Mouse (Mus musculus): ENCODE data around the gene Dagla. TPM values are rescaled to one million over a fixed set of nuclear protein-coding genes. Genes with fewer than 3 reads are reported as not detected.
A peak's percentile ranks its signal among the peaks of the same experiment; 100 is the strongest.

The Dagla gene
- polyA plus RNA-seq, 1 experiment from 2014 or later: 0.17 TPM

DNA sequence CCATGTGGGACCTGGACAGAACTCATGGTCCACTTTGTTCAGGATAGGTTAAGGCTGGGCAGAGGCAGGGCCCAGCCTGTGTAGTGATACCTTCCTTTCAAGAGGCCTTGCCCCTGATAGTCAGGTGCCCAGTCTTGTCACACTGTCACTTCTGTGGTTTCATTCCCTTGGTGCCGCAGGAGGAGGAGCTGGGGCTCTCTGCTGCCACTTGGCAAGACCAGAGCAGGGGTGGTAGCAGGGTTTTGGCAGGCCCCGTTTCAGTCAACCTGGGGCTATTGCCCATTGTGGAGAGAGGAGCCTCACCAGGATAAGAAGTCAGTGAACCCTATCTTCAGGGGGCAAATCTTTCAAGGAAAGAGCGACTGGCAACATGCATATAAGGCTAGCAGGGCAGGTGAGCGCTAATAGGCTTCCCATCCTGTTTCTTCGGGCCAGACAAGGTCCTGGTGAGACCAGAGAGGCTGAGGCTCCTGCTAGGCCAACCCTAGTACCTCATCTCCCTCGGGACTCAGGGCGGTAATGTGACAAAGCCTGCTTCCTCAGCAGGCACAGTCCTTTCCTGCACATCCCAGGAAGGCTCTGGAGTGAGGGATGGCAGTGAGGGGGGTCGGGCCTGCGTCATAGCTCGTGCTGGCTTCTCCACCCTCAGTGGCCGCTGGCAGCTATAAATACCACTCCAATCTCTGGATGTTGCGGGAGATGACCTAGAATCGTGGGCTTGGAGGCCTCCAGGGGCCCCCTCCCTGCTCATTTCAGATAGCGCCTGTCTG lies 23.7 kb downstream of the Dagla start:
- no peak for DNase-seq (ENCODE audit: low spot score)

- no peak for DNase-seq (ENCODE audit: low spot score)
These were observed 25.0 kb downstream of the Dagla start for GRCm38 (mm10) chr19:10279668-10280067.

DNA sequence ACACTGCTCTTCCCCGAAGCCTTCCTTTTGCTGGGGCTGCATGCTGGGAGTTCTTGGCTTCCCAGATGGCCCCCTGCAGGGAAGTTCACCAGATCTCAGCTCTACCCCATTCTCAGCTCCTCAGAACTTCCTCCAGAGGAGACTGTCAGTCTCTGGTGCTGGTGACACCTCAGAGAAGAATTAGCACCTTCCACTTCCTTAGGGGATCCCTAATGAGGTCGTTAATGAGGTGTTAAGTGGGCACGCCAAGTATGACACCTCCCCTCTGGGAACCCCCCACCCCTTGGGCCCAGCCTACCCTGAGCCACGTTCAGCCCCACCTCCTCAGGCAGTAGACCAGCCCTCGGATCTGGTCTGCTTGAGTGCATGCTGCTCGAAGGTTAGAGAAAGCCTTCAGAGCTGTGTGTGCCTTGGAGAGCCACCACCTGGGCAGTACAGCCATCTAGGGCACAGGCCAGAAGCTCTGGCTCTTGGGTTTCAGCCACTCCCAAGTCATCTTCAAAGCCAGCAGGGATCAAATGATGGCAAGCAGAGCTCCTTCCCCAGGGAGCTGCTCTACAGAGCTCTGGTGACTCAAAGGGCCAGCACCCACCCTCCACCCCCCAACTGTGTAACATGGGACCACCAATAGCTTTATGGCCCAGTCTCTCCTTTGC lies 25.9 kb downstream of the Dagla start:
- no peak for DNase-seq (ENCODE audit: low spot score)

DNA sequence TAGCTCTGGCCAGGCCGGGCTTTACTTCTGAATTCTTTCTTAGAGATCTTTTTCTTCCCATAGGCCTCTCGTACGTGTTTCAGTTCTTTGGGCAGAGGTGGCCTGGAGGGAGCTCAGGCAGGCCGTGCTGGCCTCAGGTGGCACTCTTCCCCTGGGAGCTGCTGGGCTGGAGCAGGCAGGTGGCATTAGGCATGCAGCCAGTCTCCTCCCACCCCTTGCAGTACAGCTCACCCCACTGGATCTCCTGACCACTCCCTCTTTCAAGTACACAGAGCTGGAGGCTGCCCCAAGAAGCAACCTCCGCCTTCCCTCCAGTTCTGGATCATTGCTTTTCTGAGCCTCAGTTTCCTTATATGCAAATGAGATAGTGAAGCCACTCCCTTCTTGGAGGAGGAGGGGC lies 26.9 kb downstream of the Dagla start:
- no peak for DNase-seq (ENCODE audit: low spot score)

DNA sequence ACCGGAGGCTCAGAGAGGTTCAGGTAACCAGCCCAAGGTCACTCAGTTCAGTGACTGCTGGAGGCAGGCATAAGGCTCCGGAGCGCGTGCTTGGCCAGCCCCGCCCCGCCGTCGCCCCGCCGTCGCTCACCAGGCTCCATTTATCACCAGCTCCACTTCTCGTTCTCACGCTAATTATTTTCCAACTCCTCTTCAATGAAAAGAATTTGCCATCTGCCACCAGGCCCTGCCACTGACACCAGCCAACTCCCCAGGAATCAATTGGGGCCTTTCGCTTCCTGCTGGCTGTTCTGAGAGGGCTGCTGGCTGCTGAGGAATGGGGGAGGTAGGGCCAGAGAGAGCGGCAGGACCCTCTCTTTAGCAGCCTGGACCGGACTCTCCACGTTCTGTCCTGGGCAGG lies 27.3 kb downstream of the Dagla start:
- no peak for DNase-seq (ENCODE audit: low spot score)

DNA sequence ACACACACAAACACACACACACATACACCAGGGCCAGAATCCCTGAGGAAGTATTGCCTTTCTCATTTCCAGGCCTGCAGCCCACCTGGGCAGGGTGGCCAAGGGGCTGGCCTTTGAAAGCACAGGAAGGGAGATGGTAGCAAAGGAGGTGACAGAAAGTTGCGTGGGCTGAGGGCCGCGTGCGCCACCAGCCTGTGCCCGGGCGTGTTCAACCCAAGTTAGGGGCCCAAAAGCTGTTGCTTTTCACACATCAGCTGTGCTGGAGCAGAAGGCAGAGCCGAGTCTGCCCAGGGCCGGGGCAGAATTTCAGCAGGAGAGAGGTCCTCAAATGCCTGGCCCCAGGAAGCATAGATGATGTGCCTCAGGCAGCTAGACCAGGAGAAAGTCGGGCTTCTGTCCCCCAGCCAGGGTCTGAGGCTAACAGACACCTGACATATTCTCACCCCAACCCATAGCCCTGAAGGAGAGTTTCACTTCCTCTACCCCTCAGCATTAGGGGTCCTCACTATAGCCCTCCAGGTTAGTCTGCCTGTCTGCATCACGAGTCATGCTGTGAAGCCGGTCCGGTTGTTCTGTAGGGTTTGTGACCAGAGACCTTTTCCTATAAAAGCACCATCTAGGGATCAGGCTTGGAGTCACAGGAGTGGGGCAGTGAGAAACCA lies 28.1 kb downstream of the Dagla start:
- no peak for DNase-seq (ENCODE audit: low spot score)

DNA sequence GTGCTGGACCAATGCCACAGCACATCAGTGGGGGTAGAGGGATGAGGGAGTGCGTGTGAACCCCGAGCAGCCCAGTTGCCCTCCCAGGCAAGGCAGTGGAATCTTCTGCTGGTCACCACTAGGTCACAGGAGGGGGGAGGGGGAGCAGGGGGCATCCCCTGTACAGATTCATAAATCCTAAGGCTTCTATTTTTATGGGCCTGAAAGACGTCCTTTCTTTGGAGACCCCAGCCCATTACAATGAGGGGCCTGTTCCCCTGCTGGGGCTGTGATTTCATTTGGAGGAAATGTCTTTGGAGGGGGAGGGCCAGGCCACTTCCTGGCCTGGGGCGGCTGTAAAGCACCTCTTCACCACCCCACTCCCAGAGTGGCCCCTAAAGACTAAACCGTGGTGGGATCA lies 30.6 kb downstream of the Dagla start:
- no peak for DNase-seq (ENCODE audit: low spot score)

DNA sequence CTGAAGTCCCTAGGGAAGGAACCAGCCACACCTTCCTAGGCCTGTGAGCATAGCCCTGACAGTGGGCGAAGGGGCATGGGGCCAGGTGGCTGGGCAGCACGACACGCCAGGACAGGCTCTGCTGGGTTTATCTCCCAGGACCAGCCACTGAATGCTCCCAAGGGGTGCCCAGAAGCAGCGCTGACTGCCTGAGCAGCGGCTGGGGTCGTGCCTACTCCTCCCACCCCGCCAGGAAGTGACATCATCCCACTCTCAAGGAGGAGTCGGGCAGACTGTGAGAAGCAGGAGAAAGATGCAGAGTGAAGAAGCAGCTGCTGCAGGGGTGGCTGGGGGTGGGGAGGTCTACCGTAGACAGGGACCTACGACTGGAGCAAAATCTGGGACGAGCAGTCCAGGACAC lies 31.9 kb downstream of the Dagla start:
- DNase-seq (ENCODE audit: low spot score): peak; percentile 58

DNA sequence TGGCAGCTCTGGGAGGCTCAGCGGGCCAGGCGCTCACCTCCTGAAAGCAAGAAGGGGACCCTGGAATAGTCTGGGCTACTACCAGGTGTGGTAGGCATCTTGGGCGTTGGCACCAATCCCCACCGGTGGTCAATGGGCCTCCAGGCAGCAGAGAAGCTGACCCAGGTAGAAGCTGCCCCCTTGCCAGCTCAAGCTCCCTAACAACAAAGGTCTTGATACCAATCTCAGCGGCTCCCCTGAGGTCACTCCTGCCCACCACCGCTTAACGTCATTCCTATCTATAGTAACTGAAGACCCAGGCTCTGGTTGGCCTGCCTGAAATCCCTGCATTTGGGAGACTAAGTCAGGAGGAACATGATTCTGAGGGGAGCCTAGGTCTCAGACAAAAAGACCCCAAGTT lies 33.1 kb downstream of the Dagla start:
- no peak for DNase-seq (ENCODE audit: low spot score)

DNA sequence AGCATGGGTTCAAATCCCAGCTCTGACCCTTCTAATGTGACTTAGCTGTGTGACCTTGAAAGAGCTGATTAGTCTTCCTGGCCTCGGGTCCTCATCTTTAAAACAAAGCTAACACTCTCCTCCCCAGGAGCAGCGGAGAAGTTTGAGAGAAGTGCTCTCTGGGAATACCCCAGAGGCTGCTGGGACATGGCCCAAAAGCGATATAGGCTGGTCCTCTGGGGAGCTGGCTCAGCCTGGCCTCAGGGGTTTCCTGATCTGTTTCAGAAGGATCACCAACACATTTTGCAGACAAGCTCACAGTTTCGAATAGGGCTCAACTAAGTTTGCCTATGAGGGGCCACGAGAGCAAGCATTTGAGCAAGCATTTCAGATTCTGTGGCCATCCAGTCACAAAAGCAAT lies 34.3 kb downstream of the Dagla start:
- no peak for DNase-seq (ENCODE audit: low spot score)

DNA sequence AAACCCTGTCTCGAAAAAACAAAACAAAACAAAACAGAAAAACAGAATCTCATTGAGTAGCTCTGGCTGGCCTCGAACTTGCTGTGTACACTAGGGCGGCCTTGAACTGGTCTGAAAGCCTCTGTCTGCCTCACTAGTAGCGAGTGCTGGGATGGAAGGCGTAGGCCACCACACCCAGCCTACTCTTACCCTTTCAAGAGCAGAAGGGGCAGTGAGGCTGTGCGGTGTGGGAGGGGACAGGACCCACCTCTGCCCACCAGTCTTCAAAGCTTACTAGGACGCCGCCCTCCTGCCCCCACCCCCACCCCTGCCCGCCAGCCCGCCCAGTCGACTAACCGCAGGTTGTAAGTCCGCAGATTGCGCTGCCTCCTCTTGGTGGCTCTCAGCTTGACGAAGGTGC lies 35.8 kb downstream of the Dagla start:
- no peak for DNase-seq (ENCODE audit: low spot score)

DNA sequence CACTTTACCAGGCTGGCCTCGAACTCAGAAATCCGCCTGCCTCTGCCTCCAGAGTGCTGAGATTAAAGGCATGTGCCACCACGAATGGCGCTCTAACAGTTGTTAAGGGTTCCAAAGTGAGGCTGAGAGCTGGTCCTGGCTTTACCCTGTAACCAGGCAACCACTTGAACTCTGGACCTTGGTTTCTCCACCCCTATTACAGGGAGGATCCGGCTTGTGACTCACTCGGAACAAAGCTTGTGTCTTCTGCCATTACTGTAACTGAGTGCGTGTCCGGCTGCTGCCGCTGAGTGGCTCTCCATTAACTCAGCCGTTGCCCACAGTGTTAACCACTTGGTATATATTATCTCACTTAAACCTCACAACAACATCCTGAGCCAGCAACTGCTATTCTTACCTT lies 36.7 kb downstream of the Dagla start:
- DNase-seq (ENCODE audit: low spot score): no peak

GRCm38 (mm10) chr19:10267057-10267456 lies 37.6 kb downstream of the Dagla start:
- no peak for DNase-seq (ENCODE audit: low spot score)

GRCm38 (mm10) chr19:10266196-10266850 lies 38.4 kb downstream of the Dagla start:
- peak; percentile 20 for DNase-seq (ENCODE audit: low spot score)

GRCm38 (mm10) chr19:10261369-10261768 lies 43.3 kb downstream of the Dagla start:
- no peak for DNase-seq (ENCODE audit: low spot score)

DNA sequence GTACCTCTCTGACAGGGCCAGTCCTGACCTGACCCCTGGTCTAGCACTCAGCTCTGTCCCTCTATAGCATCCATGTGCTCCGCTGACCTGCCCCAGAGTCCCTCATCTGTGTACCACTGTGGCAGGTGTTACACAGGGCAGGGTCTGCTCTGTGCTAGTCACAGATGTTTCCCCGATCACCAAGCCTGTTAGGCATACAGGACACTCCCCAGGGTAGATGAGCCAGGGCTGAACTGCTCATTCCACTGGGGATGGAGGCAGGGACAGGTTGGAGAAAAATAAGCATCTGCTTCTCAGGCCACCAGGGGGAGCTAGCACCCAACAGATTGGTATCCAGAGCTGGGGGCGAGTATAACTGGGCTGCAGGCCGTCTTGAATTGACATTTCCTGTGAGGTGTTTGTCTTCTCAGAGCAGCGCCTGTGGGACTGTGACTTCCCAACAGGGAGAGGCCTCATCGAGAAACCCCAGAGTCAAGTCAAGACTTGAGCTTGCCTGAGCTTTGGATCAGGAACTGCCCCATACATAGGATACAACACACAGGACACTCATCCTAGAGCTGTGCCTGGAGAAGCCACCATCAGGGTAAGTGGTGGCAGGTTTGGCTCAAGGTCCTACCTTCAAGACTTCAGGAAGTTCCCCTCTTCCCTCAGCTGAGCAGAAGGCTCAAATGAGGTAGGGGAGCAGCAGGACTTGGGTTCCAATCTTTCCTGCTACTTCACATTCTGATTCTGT lies 46.2 kb downstream of the Dagla start:
- peak; percentile 75 for DNase-seq (ENCODE audit: low spot score)

GRCm38 (mm10) chr19:10248128-10248527 lies 56.5 kb downstream of the Dagla start:
- no peak for DNase-seq (ENCODE audit: low spot score)

DNA sequence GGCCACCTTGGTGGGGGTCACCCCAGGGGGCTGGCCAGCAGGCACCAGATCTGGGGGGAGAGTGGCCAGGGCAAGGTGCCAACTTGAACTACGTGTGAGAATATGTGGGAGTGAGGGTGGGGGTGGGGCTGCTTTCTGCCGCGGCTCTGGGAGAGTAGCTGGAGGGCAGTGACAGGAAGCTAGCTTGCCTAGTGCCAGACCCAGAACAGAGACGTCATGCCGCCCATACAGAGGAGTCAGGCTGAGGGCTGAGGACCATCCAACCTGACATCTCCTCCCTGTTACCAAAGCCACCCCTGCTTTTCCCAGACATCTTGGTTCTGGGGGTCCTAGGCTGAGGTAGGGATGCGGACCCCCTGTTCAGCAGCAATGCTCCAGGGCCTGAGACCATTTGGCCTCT lies 57.5 kb downstream of the Dagla start:
- DNase-seq (ENCODE audit: low spot score): no peak

GRCm38 (mm10) chr19:10244183-10244582 lies 60.5 kb downstream of the Dagla start:
- DNase-seq (ENCODE audit: low spot score): peak; percentile 45

DNA sequence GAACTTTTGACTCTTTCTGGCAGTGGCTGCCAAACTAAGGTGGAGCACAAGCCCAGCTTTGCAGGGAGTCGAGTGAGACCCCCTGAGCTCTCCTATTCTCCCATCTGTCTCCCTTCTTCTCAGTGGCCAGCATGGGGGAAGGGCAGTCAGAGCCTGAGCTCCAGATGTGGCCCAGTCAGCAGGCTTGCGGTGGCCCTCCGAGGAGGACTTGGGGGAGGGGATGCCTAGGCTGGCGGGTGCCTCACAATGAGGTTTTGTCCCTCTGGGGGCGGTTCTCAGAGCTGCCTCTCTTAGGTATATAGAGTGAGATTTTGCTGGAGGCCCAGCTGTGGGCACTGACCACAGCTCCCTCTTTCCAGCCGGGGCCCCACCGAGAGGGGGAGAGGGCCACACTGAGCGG lies 61.8 kb downstream of the Dagla start:
- no peak for DNase-seq (ENCODE audit: low spot score)

GRCm38 (mm10) chr19:10240654-10241305 lies 63.9 kb downstream of the Dagla start, which contains the start of gene Myrf:
Gene Myrf (minus strand): TSS chr19:10240748.
- DNase-seq (ENCODE audit: low spot score): peak; percentile 78

Measured in thymus, postnatal 0 days (tissue).